Mouse (Mus musculus) midbrain, embryonic 15.5 days (tissue): ENCODE data around the gene AF366264. TPM values are rescaled to one million over a fixed set of nuclear protein-coding genes. Genes with fewer than 3 reads are reported as not detected.

Experiments
- polyA plus RNA-seq: library from polyadenylated mRNA; unstranded; fragments of >200 nt; fragmentation: Nextera tagmentation; extraction: Ambion mirVana; gene quantifications from 2 replicates; pipeline ENCODE4 v1.2.1, GENCODE M21; 2015

The AF366264 gene
- polyA plus RNA-seq, 1 experiment from 2014 or later: not detected

Other genes with a start within 250 kb of the AF366264 start
- 27.3 and 27.7 TPM in 2 replicates for gene Rasa3, start 160.8 kb downstream of the AF366264 start, polyA plus RNA-seq
- gene Cfap97d2, start 132.5 kb downstream of the AF366264 start, polyA plus RNA-seq: 1.7 and 2.3 TPM in 2 replicates
- 161 and 162 TPM in 2 replicates for gene Cdc16, start 80.7 kb downstream of the AF366264 start, polyA plus RNA-seq
- gene Upf3a, start 52.8 kb downstream of the AF366264 start, polyA plus RNA-seq: 39.2 and 44.0 TPM in 2 replicates
- gene Champ1, start 31.3 kb upstream of the AF366264 start, polyA plus RNA-seq: 52.0 and 55.2 TPM in 2 replicates
- gene Coprs, start 51.9 kb upstream of the AF366264 start, polyA plus RNA-seq: 151 and 152 TPM in 2 replicates